Mouse (Mus musculus): ENCODE measurements around the gene Ly6g6e.

GRCm38 (mm10) chr17:35097164-35097655, 20.5 kb downstream of the Ly6g6e start:
- TF ChIP-seq CTCF (IDR thresholded peaks at IDR 0.05; ENCODE audit: borderline replicate concordance, control insufficient read depth, extremely low read depth, insufficient read depth, low read length, poor library complexity): no peak
- no peak for TF ChIP-seq POLR2A (IDR thresholded peaks at IDR 0.05; ENCODE audit: control insufficient read depth, extremely low read depth, insufficient read depth, low read length, poor library complexity)

Data from thymus, adult 2 months (tissue).